Mouse (Mus musculus) ES-E14 (cell line): ENCODE data around the gene Adamts2.

Source experiments
- CHD2 ChIP-seq: IDR thresholded peaks from 2 replicates; pipeline ENCODE4 v1.6.1; 2014; ENCODE audit warnings: mild to moderate bottlenecking, low read depth, low read length, inconsistent platforms
- HCFC1 ChIP-seq: IDR thresholded peaks from 2 replicates; pipeline ENCODE4 v1.6.1; 2012; ENCODE audit warnings: low read length, inconsistent platforms, borderline replicate concordance; ENCODE audit not compliant: insufficient read depth
- ZC3H11A ChIP-seq: IDR thresholded peaks from 2 replicates; pipeline ENCODE4 v1.6.1; 2012; ENCODE audit warnings: low read depth, mild to moderate bottlenecking, inconsistent platforms, low read length, borderline replicate concordance
- ZNF384 ChIP-seq: IDR thresholded peaks from 2 replicates; pipeline ENCODE4 v1.6.1; 2012; ENCODE audit warnings: low read depth, low read length, inconsistent platforms

- TF ChIP-seq ZC3H11A (no peak), ZNF384 (no peak), HCFC1 (no peak), CHD2 (no peak)
Observed at GRCm38 (mm10) chr11:50576521-50576920, 25.4 kb upstream of the Adamts2 start.
